Mouse (Mus musculus) ES-Bruce4 (cell line): Measurements from ENCODE around the gene Rin1.

Experiments
- CTCF ChIP-seq: IDR thresholded peaks from one replicate; pipeline ENCODE4 v1.8.1; 2011; ENCODE audit warnings: low read depth, low read length
- EP300 ChIP-seq: IDR thresholded peaks from 2 replicates; pipeline ENCODE4 v1.6.1; 2011; ENCODE audit warnings: low read depth, low read length; ENCODE audit not compliant: insufficient read depth
- POLR2A ChIP-seq: IDR thresholded peaks from one replicate; pipeline ENCODE4 v1.8.1; 2011; ENCODE audit warnings: low read length; ENCODE audit not compliant: insufficient read depth

DNA sequence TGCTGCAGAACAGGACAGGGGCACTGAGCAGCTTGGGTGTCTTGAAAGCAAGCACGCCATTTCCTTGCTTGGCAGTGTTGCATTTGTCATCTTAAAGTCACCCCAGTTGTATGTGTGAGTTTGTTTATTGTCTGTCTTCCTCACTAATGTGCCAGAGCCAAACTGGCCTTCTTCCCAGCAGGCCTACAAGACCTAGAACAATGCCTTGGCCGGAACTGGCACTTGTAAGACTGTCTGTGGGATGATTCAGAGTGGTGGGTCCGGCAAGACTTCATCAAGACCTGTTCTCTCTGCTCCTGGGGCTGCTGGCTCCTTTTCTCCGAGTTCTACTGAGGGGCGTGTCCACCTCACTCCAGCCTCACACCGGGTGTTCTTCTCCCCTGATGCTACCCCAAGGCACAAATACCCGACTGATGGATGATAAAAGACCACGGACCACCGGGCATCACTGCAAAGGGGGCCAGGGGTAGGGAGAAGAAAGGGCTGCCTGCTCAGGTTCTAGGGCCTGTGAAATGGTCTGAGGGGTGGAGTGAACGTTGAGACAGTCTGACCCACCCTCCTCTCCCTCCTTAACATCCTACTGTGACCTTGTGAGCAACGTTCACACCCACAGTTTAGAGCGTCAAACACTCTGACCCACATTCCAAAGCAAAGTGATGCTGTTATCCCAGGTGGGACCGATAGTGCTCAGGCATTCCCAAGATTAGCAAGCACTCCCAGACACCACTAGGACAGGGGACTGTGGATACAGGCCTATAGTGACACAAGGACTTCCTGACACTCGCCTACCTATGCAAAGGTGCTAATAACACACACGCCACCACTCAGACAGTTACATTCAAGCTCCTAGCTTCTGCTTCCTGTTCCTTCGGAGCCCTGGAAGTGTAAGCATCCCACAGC is 7.8 kb downstream of the Rin1 start:
- no peak for TF ChIP-seq CTCF
- TF ChIP-seq POLR2A: no peak
- TF ChIP-seq EP300: peak; percentile 68; the same call in 1 of the 2 replicates
